Mouse (Mus musculus): Measurements from ENCODE around the gene Ssbp3.

DNA sequence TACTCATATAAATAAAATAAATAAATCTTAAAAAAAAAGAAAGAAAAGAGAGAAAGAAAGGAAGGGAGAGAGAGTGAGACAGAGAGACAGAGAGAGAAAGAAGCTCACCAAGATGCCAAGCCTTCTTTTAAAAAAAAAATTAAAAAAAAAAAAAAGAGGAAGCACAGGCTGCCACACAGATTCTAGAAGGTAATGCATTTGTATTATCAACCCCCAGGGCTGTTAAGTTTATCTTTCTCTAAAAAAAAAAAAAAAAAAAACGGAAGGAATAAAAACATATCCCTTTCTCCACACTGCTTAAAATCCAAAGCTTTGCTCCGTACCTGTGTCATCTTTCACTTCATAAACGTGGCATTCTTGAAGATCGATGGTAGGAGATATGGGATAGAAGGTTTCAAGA is 151.1 kb downstream of the Ssbp3 start:
- TF ChIP-seq CTCF (IDR thresholded peaks at IDR 0.05; ENCODE audit: extremely low read depth, insufficient read depth, low read length) (no peak), POLR2A (IDR thresholded peaks at IDR 0.05; ENCODE audit: extremely low read depth, insufficient read depth, low read length) (no peak)

Measured in cortical plate, adult 2 months (tissue).